Mouse (Mus musculus) cerebellum, adult 9-11 months (tissue): ENCODE results near the gene Ncor2.
"Not testable (repeated sequence)": the region's sequence is repeated elsewhere in the genome, so short reads cannot be mapped to it uniquely, and the experiment has no call there.

ENCODE experiments used
- DNase-seq: peaks from one replicate; pipeline ENCODE4 v3.0.0; 2022

The Ncor2 gene

GRCm38 (mm10) chr5:125179007-125179734 is at the start of gene Ncor2:
Gene Ncor2 (minus strand): TSS chr5:125179219.
- DNase-seq = peak; percentile 86

- no peak for DNase-seq
Measured at GRCm38 (mm10) chr5:125227699-125228098, 48.7 kb upstream of the Ncor2 start.

GRCm38 (mm10) chr5:125226229-125226634 is 47.2 kb upstream of the Ncor2 start:
- DNase-seq = peak; percentile 68

- DNase-seq = no peak
Measured at GRCm38 (mm10) chr5:125224925-125225324, 45.9 kb upstream of the Ncor2 start.

GRCm38 (mm10) chr5:125223961-125224360 is 44.9 kb upstream of the Ncor2 start:
- DNase-seq = peak; percentile 51

- peak; percentile 88 for DNase-seq
Measured at GRCm38 (mm10) chr5:125222706-125223105, 43.7 kb upstream of the Ncor2 start.

- DNase-seq = peak; percentile 90
Measured at GRCm38 (mm10) chr5:125221868-125222267, 42.8 kb upstream of the Ncor2 start.

- DNase-seq = peak; percentile 41
Measured at GRCm38 (mm10) chr5:125217426-125218170, 38.6 kb upstream of the Ncor2 start.

GRCm38 (mm10) chr5:125215930-125216459 is 37.0 kb upstream of the Ncor2 start:
- DNase-seq = peak; percentile 88

- DNase-seq = peak; percentile 81
Measured at GRCm38 (mm10) chr5:125215346-125215929, 36.4 kb upstream of the Ncor2 start.

- DNase-seq = no peak
Measured at GRCm38 (mm10) chr5:125214064-125214463, 35.0 kb upstream of the Ncor2 start.

- DNase-seq = not testable (repeated sequence)
Measured at GRCm38 (mm10) chr5:125204910-125205309, 25.9 kb upstream of the Ncor2 start.

GRCm38 (mm10) chr5:125204199-125204815 is 25.3 kb upstream of the Ncor2 start:
- peak; percentile 42 for DNase-seq

- peak; percentile 70 for DNase-seq
Measured at GRCm38 (mm10) chr5:125203759-125204158, 24.7 kb upstream of the Ncor2 start.

GRCm38 (mm10) chr5:125203099-125203498 is 24.1 kb upstream of the Ncor2 start:
- peak; percentile 80 for DNase-seq

- peak; percentile 63 for DNase-seq
Measured at GRCm38 (mm10) chr5:125202100-125202499, 23.1 kb upstream of the Ncor2 start.

GRCm38 (mm10) chr5:125199086-125199485 is 20.1 kb upstream of the Ncor2 start:
- no peak for DNase-seq

GRCm38 (mm10) chr5:125197325-125197724 is 18.3 kb upstream of the Ncor2 start:
- DNase-seq = not testable (repeated sequence)

GRCm38 (mm10) chr5:125196054-125196453 is 17.0 kb upstream of the Ncor2 start:
- no peak for DNase-seq

GRCm38 (mm10) chr5:125195142-125195541 is 16.1 kb upstream of the Ncor2 start:
- no peak for DNase-seq

GRCm38 (mm10) chr5:125193478-125194439 is 14.7 kb upstream of the Ncor2 start:
- DNase-seq = no peak

GRCm38 (mm10) chr5:125191608-125192007 is 12.6 kb upstream of the Ncor2 start:
- DNase-seq = peak; percentile 47
